Mouse (Mus musculus): Measurements from ENCODE around the gene Dlgap1. TPM values are rescaled to one million over a fixed set of nuclear protein-coding genes. Genes with fewer than 3 reads are reported as not detected.

The Dlgap1 gene
- total and polyA plus RNA-seq, 3 experiments = 0.39 to 1.6 (median 0.52) TPM

DNA sequence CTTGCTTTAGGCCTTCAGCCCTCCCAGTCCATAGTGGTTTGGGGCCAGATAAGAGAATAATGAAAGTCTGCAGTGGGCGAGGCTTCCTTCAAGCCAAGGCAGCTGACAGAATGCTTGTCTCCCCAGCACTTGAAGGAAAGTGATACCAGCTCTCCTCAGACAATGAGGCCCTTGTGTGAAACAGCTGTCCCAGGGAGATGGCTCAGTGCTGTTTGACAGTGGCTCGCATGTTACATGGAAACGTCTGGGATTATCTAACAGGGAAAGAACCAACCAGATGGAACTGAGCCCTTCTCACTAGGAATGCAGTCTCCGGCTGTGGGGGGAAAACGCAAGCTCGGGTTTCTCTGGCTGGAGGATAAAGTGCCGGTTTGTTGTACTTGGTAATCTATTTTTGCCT is 825.4 kb downstream of the Dlgap1 start:
- no peak overlapping the region for H3K9ac ChIP-seq (ENCODE audit: low read depth, low read length)
- TF ChIP-seq EP300 (IDR thresholded peaks at IDR 0.05; ENCODE audit: insufficient read depth, low read depth, low read length) = no peak
- TF ChIP-seq CTCF (IDR thresholded peaks at IDR 0.05) = no peak
- TF ChIP-seq POLR2A (IDR thresholded peaks at IDR 0.05; ENCODE audit: insufficient read depth, low read depth, low read length) = no peak
- no peaks in the 10 kb centered on the region for H3K27me3 ChIP-seq (ENCODE audit: control insufficient read depth, insufficient read depth, low read length)
- intact Hi-C loops (cut with DNase I) = no loop called here
- 0 out of 2 replicates have a peak overlapping the region, but pooled peaks have one; percentile 7 for H3K27ac ChIP-seq
- peaks cover 3% of the 10 kb centered on the region; the same call in 1 of the 2 replicates for H3K4me1 ChIP-seq (ENCODE audit: control insufficient read depth, insufficient read depth, low read length)
- H3K79me2 ChIP-seq (replicated peaks; ENCODE audit: control insufficient read depth, insufficient read depth, low read length) = no peaks in the 10 kb centered on the region
- DNase-seq = peak; percentile 18 to 23
- WGBS = 15% methylated on average over 7 of the region's 7 CpGs
- no peaks in the 10 kb centered on the region for H3K36me3 ChIP-seq (ENCODE audit: control insufficient read depth, insufficient read depth, low read length)
- no peak overlapping the region for H3K4me3 ChIP-seq

DNA sequence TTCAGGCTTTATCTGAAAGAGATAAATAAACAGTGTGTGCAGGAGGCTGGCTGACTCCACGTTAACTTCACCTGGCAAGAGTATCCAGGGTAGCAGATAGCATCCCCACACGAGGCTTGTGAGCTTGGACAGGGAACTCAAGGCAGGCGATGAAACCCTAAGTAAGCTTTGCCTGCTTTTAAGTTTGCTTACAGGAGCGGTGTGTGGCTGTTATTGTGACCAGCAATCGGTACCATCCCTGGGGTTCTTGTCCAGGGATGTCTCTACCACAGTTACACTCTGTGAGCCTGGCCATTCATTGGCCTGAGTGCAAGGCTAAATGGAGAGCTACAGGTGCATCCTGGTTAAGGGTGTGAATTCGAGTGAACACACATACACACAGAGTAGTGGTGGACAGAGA is 825.8 kb downstream of the Dlgap1 start:
- no peak for TF ChIP-seq POLR2A (IDR thresholded peaks at IDR 0.05; ENCODE audit: insufficient read depth, low read depth, low read length)
- TF ChIP-seq CTCF (IDR thresholded peaks at IDR 0.05) = no peak
- no peak for TF ChIP-seq EP300 (IDR thresholded peaks at IDR 0.05; ENCODE audit: insufficient read depth, low read depth, low read length)
- H3K27me3 ChIP-seq (ENCODE audit: control insufficient read depth, insufficient read depth, low read length) = no peaks in the 10 kb centered on the region
- H3K79me2 ChIP-seq (replicated peaks; ENCODE audit: control insufficient read depth, insufficient read depth, low read length) = no peaks in the 10 kb centered on the region
- 27% methylated on average over 6 of the region's 6 CpGs for WGBS
- H3K27ac ChIP-seq = 0 out of 2 replicates have a peak overlapping the region, but pooled peaks have one; percentile 7
- no peak overlapping the region for H3K4me3 ChIP-seq
- H3K4me1 ChIP-seq (ENCODE audit: control insufficient read depth, insufficient read depth, low read length) = peaks cover 3% of the 10 kb centered on the region; the same call in 1 of the 2 replicates
- no peak overlapping the region for H3K9ac ChIP-seq (ENCODE audit: low read depth, low read length)
- H3K36me3 ChIP-seq (ENCODE audit: control insufficient read depth, insufficient read depth, low read length) = no peaks in the 10 kb centered on the region
- intact Hi-C loops (cut with DNase I) = no loop called here
- no peak for DNase-seq

DNA sequence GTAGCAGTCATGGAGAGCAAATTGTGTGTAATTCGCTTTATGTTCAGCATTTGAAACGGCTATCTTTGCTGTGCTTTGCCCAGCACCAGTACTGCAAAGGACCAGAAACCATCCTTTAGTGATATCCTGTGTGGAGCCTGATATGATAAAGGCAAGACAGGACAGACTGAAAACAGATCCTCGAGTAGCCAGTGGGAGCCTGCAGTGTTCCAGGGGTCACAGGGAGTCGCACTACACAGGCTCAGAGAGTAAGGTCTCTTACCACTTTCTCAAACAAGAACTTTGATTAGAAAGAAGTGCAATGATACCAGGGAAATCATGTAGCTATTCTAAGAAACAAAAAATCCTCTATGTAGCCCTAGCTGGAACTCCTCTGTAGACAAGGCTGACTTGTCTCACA is 826.3 kb downstream of the Dlgap1 start:
- H3K27me3 ChIP-seq (ENCODE audit: control insufficient read depth, insufficient read depth, low read length) = no peaks in the 10 kb centered on the region
- no peak for DNase-seq
- intact Hi-C loops (cut with DNase I) = no loop called here
- TF ChIP-seq EP300 (IDR thresholded peaks at IDR 0.05; ENCODE audit: insufficient read depth, low read depth, low read length) (no peak), CTCF (IDR thresholded peaks at IDR 0.05) (no peak), POLR2A (IDR thresholded peaks at IDR 0.05; ENCODE audit: insufficient read depth, low read depth, low read length) (no peak)
- no peaks in the 10 kb centered on the region for H3K36me3 ChIP-seq (ENCODE audit: control insufficient read depth, insufficient read depth, low read length)
- 50% methylated on average over 4 of the region's 4 CpGs for WGBS
- no peak overlapping the region for H3K27ac ChIP-seq
- peaks cover 3% of the 10 kb centered on the region; the same call in 1 of the 2 replicates for H3K4me1 ChIP-seq (ENCODE audit: control insufficient read depth, insufficient read depth, low read length)
- no peak overlapping the region for H3K9ac ChIP-seq (ENCODE audit: low read depth, low read length)
- H3K79me2 ChIP-seq (replicated peaks; ENCODE audit: control insufficient read depth, insufficient read depth, low read length) = no peaks in the 10 kb centered on the region
- no peak overlapping the region for H3K4me3 ChIP-seq

DNA sequence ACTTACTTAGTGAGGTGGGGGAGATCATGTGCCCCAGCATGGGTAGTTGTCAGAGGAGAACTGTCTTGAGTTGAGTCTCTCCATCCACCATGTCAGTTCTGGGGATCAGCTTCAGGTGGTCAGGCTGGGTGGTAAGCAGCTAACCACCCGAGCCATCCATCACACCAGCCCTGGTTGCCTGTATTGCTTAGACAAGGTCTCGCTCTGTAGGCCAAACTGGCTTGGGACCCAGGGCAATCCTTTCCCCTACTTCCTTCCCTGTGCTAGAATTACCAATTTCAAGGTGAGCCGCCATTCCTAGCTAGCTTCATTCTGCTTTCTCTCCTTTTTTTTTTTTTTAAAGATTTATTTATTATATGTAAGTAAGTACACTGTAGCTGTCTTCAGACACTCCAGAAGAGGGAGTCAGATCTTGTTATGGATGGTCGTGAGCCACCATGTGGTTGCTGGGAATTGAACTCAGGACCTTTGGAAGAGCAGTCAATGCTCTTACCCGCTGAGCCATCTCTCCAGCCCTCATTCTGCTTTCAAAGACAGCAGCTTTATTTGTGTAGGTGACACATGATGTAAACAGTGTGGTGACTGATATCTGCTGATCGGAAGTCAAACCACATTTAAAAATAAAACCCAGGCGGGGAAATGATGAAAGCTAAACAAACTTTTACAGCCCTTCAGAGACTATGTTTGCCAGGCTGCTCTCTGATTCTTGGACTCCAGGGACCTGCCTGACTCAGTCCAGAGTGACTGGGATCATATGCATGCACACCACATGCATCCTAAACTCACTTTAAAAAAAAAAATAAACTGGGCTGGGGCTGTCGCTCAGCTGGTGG is 828.3 kb downstream of the Dlgap1 start:
- Histone ChIP-seq H3K79me2 (replicated peaks; ENCODE audit: control insufficient read depth, insufficient read depth, low read length) (no peaks in the 10 kb centered on the region), H3K36me3 (ENCODE audit: control insufficient read depth, insufficient read depth, low read length) (no peaks in the 10 kb centered on the region), H3K4me1 (ENCODE audit: control insufficient read depth, insufficient read depth, low read length) (peaks cover 3% of the 10 kb centered on the region; the same call in 1 of the 2 replicates), H3K27ac (no peak overlapping the region), H3K4me3 (no peak overlapping the region), H3K9ac (ENCODE audit: low read depth, low read length) (no peak overlapping the region), H3K27me3 (ENCODE audit: control insufficient read depth, insufficient read depth, low read length) (no peaks in the 10 kb centered on the region)
- TF ChIP-seq POLR2A (IDR thresholded peaks at IDR 0.05; ENCODE audit: insufficient read depth, low read depth, low read length) = no peak
- no peak for TF ChIP-seq EP300 (IDR thresholded peaks at IDR 0.05; ENCODE audit: insufficient read depth, low read depth, low read length)
- TF ChIP-seq CTCF (IDR thresholded peaks at IDR 0.05) = no peak
- no peak for DNase-seq
- WGBS = 69% methylated on average over 8 of the region's 8 CpGs
- intact Hi-C loops (cut with DNase I) = no loop called here

DNA sequence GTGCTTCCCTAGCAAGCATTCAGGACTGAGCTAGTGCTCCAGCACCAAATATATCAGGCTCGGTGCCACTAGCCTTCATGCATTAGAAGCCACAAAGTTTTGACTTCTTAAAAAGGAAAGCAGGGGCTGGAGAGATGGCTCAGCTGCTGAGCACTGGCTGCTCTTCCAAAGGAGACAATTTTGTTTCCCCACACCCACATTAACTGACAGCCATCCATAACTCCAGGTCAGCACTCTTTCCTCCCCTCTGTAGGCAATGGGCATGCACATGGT is 828.8 kb downstream of the Dlgap1 start:
- Histone ChIP-seq H3K79me2 (replicated peaks; ENCODE audit: control insufficient read depth, insufficient read depth, low read length) (no peaks in the 10 kb centered on the region), H3K36me3 (ENCODE audit: control insufficient read depth, insufficient read depth, low read length) (no peaks in the 10 kb centered on the region), H3K4me3 (no peak overlapping the region), H3K4me1 (ENCODE audit: control insufficient read depth, insufficient read depth, low read length) (peaks cover 3% of the 10 kb centered on the region; the same call in 1 of the 2 replicates), H3K27me3 (ENCODE audit: control insufficient read depth, insufficient read depth, low read length) (no peaks in the 10 kb centered on the region), H3K27ac (no peak overlapping the region), H3K9ac (ENCODE audit: low read depth, low read length) (no peak overlapping the region)
- intact Hi-C loops (cut with DNase I) = no loop called here
- no peak for DNase-seq
- no peak for TF ChIP-seq EP300 (IDR thresholded peaks at IDR 0.05; ENCODE audit: insufficient read depth, low read depth, low read length)
- no peak for TF ChIP-seq CTCF (IDR thresholded peaks at IDR 0.05)
- TF ChIP-seq POLR2A (IDR thresholded peaks at IDR 0.05; ENCODE audit: insufficient read depth, low read depth, low read length) = no peak
- WGBS = 58% methylated on average over 1 of the region's 1 CpGs

DNA sequence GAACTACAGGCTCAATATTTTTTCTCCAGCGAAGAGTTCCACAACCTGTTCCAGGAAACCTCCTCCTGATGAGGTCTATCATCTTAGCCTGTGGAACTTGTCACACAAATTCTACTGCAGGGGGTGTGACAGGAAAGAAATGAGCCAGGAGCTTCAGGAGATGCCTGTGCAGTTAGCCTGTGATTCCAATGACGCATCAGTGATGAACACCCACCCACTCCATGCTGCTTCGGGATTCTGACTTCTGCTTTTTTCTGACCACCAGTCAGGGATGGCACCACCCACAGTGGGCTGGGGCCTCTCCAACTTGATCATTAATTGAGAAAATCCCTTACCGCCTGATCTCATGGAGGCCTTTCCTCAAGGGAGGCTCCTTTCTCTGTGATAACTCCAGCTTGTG is 830.4 kb downstream of the Dlgap1 start:
- no peak for TF ChIP-seq CTCF (IDR thresholded peaks at IDR 0.05)
- no peak for TF ChIP-seq POLR2A (IDR thresholded peaks at IDR 0.05; ENCODE audit: insufficient read depth, low read depth, low read length)
- no peak for TF ChIP-seq EP300 (IDR thresholded peaks at IDR 0.05; ENCODE audit: insufficient read depth, low read depth, low read length)
- Histone ChIP-seq H3K27ac (no peak overlapping the region), H3K36me3 (ENCODE audit: control insufficient read depth, insufficient read depth, low read length) (no peaks in the 10 kb centered on the region), H3K9ac (ENCODE audit: low read depth, low read length) (no peak overlapping the region), H3K4me1 (ENCODE audit: control insufficient read depth, insufficient read depth, low read length) (peaks cover 3% of the 10 kb centered on the region; the same call in 1 of the 2 replicates), H3K27me3 (ENCODE audit: control insufficient read depth, insufficient read depth, low read length) (no peaks in the 10 kb centered on the region), H3K79me2 (replicated peaks; ENCODE audit: control insufficient read depth, insufficient read depth, low read length) (no peaks in the 10 kb centered on the region), H3K4me3 (no peak overlapping the region)
- intact Hi-C loops (cut with DNase I) = no loop called here
- DNase-seq = no peak
- 63% methylated on average over 4 of the region's 4 CpGs for WGBS

Data from heart, adult 2 months (tissue).